In genomic region chr6:13837916-13838676, GRCm38 (mm10) we compare ENCODE assay signal across 9 mouse cellular contexts. TPM values are rescaled to one million over a fixed set of nuclear protein-coding genes. Genes with fewer than 3 reads are reported as not detected.
DNase-seq lines count a peak whose midpoint lies in the region; ATAC-seq and TF ChIP-seq lines count a peak whose summit lies in the region.
"Had no signal": no experiment of that assay in that cellular context is flagged by ENCODE, and none has a peak within 500 bp of the region (broad histone marks: within the 10 kb centered on the region; RNA-seq: fewer than 3 reads in every experiment).

No protein-coding gene starts in this region.

- H3K36me3 ChIP-seq in heart, embryonic 12.5 days: no peaks in the 10 kb centered on the region
- H3K36me3 ChIP-seq in forebrain, embryonic 11.5 days (ENCODE audit: control insufficient read depth, insufficient read depth, low read length): no peaks in the 10 kb centered on the region
- no peaks in the 10 kb centered on the region for H3K36me3 ChIP-seq in midbrain, embryonic 12.5 days
- H3K36me3 ChIP-seq: G1E had no signal

- peaks cover 3% of the 10 kb centered on the region; the same call in 1 of the 2 replicates for H3K4me1 ChIP-seq in heart, embryonic 12.5 days (replicated peaks)
- H3K4me1 ChIP-seq in forebrain, embryonic 11.5 days (replicated peaks; ENCODE audit: control insufficient read depth, insufficient read depth, low read length): no peaks in the 10 kb centered on the region
- peaks cover 16% of the 10 kb centered on the region; the same call in 1 of the 2 replicates for H3K4me1 ChIP-seq in midbrain, embryonic 12.5 days

- H3K9me3 ChIP-seq in heart, embryonic 12.5 days (replicated peaks): no peaks in the 10 kb centered on the region
- no peaks in the 10 kb centered on the region for H3K9me3 ChIP-seq in forebrain, embryonic 11.5 days (ENCODE audit: control insufficient read depth, low read length)
- no peaks in the 10 kb centered on the region for H3K9me3 ChIP-seq in midbrain, embryonic 12.5 days
- H3K9me3 ChIP-seq: G1E had no signal

- WGBS in heart, embryonic 12.5 days: 2% methylated on average over 19 of the region's 19 CpGs
- 1% methylated on average over 19 of the region's 19 CpGs for WGBS in forebrain, embryonic 11.5 days
- under 1% methylated on average over 19 of the region's 19 CpGs for WGBS in midbrain, embryonic 12.5 days

- no peak; the same call in 1 of the 2 replicates for ATAC-seq in heart, embryonic 12.5 days (ENCODE audit: insufficient number of reproducible peaks, low FRiP score)
- ATAC-seq in forebrain, embryonic 11.5 days (replicated peaks; ENCODE audit: low FRiP score): peak; percentile 44
- ATAC-seq in midbrain, embryonic 12.5 days (ENCODE audit: low FRiP score, low read depth): peak; percentile 21

- peak overlapping the region; percentile 77 for H3K4me2 ChIP-seq in heart, embryonic 12.5 days
- H3K4me2 ChIP-seq in forebrain, embryonic 11.5 days (ENCODE audit: low read depth, low read length, severe bottlenecking): peak overlapping the region; percentile 82
- H3K4me2 ChIP-seq in midbrain, embryonic 12.5 days (replicated peaks): peak overlapping the region; percentile 55

- peak overlapping the region; percentile 68 for H3K4me3 ChIP-seq in heart, embryonic 12.5 days
- H3K4me3 ChIP-seq in forebrain, embryonic 11.5 days (ENCODE audit: low read depth, low read length): peak overlapping the region; percentile 57
- H3K4me3 ChIP-seq in layer of hippocampus, adult 2 months: peak overlapping the region; percentile 88
- peak overlapping the region; percentile 54 for H3K4me3 ChIP-seq in midbrain, embryonic 12.5 days

- no peak for TF ChIP-seq CTCF in layer of hippocampus, adult 2 months (conservative IDR thresholded peaks at IDR 0.05)

- H3K27ac ChIP-seq in heart, embryonic 12.5 days (ENCODE audit: poor library complexity, severe bottlenecking): peak overlapping the region; percentile 95; the same call in 1 of the 2 replicates
- H3K27ac ChIP-seq in forebrain, embryonic 11.5 days (ENCODE audit: low read depth, low read length): peak overlapping the region; percentile 84
- H3K27ac ChIP-seq in layer of hippocampus, adult 2 months: peak overlapping the region; percentile 100
- H3K27ac ChIP-seq in midbrain, embryonic 12.5 days (replicated peaks): peak overlapping the region; percentile 94

- no peak for DNase-seq in heart, adult 8-10 months (ENCODE audit: low spot score)
- DNase-seq in NIH3T3 (ENCODE audit: low read depth): peak; percentile 79
- no peak for DNase-seq in forebrain, embryonic 11.5 days (ENCODE audit: low spot score)
- peak in 1 of 2 experiments; percentile 32 for DNase-seq in layer of hippocampus, adult 2 months (ENCODE audit: low spot score in 2 of 2)
- no peak for DNase-seq in ovary, postnatal 10 days (ENCODE audit: low spot score)
- DNase-seq in spleen, postnatal 4 days (ENCODE audit: low spot score in 2 of 2): no peak

- H3K27me3 ChIP-seq in heart, embryonic 12.5 days (replicated peaks): peaks cover 4% of the 10 kb centered on the region; the same call in 1 of the 2 replicates
- H3K27me3 ChIP-seq in forebrain, embryonic 11.5 days (ENCODE audit: control insufficient read depth, insufficient read depth, low read length): no peaks in the 10 kb centered on the region
- no peaks in the 10 kb centered on the region for H3K27me3 ChIP-seq in midbrain, embryonic 12.5 days

- peak overlapping the region; percentile 85 for H3K9ac ChIP-seq in heart, embryonic 12.5 days
- H3K9ac ChIP-seq in forebrain, embryonic 11.5 days (ENCODE audit: low read length): peak overlapping the region; percentile 87
- peak overlapping the region; percentile 68 for H3K9ac ChIP-seq in midbrain, embryonic 12.5 days (replicated peaks)

RNA-seq across cellular contexts. Expression of gene Gpr85, which starts 1.6 kb away (rescaled TPM):
- polyA plus RNA-seq in heart, embryonic 12.5 days (2016; fragmentation: Nextera tagmentation; extraction: Ambion mirVana): 6.9 and 7.7 TPM in 2 replicates
- total RNA-seq in heart, adult 8-10 months (2022): under 1 TPM; 0.17 to 0.24 (median 0.20) TPM
- 13.3 and 16.4 TPM in 2 replicates for polyA plus RNA-seq in forebrain, embryonic 11.5 days (2014; fragmentation: Nextera tagmentation; extraction: Ambion mirVana)
- total RNA-seq in layer of hippocampus, adult 2 months (2021): 10 to 100 TPM; 40.1 to 43.1 TPM
- 35.1 and 37.5 TPM in 2 replicates for polyA plus RNA-seq in midbrain, embryonic 12.5 days (2016; fragmentation: Nextera tagmentation; extraction: Ambion mirVana)
- polyA plus RNA-seq: G1E had no signal

RNA-seq across cellular contexts. Expression of gene 2610001J05Rik, which starts 33.2 kb away (rescaled TPM):
- 117 and 121 TPM in 2 replicates for polyA plus RNA-seq in heart, embryonic 12.5 days (2016; fragmentation: Nextera tagmentation; extraction: Ambion mirVana)
- 10 to 100 TPM; 44.0 to 51.5 (median 47.5) TPM for total RNA-seq in heart, adult 8-10 months (2022)
- polyA plus RNA-seq in forebrain, embryonic 11.5 days (2014; fragmentation: Nextera tagmentation; extraction: Ambion mirVana): 80.8 and 87.1 TPM in 2 replicates
- total RNA-seq in layer of hippocampus, adult 2 months (2021): 10 to 100 TPM; 37.0 to 40.3 TPM
- polyA plus RNA-seq in midbrain, embryonic 12.5 days (2016; fragmentation: Nextera tagmentation; extraction: Ambion mirVana): 95.1 and 98.4 TPM in 2 replicates
